Mouse (Mus musculus) lung, adult 18-20 months (tissue): Measurements from ENCODE around the gene Nav2.
A peak's percentile ranks its signal among the peaks of the same experiment; 100 is the strongest.

Source experiments
- DNase-seq, 2 experiments: peaks; one replicate each; pipeline ENCODE4 v3.0.0; 2022; ENCODE audit warnings: mixed read lengths in 2 of 2

The Nav2 gene

GRCm38 (mm10) chr7:49297148-49297547 lies 388.6 kb downstream of the Nav2 start:
- DNase-seq, result peak in 1 of 2 experiments; percentile 56

GRCm38 (mm10) chr7:49298431-49298839 lies 389.9 kb downstream of the Nav2 start:
- peak; percentile 90 to 91 for DNase-seq

- DNase-seq, result no peak
These were observed 393.0 kb downstream of the Nav2 start for GRCm38 (mm10) chr7:49301487-49301886.

DNA sequence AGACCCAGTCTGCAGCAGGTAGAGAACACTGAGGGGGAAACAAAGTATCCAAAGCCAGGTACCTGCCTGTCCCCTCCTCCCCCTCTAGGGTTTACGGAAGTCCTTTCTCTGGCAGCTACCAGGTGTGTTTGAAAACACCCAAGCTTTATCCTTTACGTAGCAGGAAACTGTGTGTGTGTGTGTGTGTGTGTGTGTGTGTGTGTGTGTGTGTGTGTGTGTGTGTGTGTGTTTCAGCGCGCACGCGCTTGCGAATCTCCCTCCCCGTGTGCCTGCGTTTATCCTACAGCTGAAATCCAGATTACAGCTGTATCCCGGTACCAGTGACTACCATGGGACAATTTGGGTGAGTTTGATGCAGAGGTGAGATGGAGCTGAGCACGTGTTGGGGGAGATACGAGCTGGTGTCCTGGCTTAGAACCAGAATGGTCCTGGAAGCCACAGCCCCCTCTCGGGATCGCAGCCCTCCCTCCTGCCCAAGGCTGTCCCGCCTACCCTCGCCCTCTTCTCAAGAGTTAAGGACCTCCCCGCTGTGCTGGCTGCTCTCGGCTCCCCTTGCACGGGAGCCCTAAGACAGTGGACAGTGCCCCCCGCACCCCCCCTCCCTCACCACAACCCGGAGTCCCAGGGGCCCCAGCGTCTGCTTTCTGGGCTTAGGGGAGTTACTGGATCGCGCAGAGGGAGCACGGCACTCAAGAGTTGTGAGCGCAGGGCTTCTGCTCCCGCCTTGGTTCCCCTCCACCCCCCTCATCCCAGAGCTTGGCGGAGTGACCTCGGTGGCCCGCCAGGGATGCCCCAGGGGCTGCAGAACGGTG lies 395.3 kb downstream of the Nav2 start:
- DNase-seq, result no peak

DNA sequence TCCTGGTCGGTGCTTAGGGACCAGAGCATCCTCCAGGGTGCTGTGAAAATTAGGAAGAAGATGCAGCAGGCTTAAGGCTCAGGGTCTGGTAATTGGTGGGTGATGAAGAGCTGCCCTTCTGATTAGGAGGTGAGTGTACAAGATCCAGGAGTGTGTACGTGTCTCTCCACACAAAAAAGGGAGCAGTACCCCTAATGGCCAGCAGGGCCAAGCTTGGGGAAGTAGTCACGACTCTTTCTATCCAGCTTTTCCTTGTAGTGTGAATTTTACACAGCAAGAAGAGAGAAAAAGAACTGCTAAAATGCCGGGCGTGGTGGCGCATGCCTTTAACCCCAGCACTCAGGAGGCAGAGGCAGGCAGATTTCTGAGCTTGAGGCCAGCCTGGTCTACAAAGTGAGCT lies 399.2 kb downstream of the Nav2 start:
- no peak for DNase-seq

DNA sequence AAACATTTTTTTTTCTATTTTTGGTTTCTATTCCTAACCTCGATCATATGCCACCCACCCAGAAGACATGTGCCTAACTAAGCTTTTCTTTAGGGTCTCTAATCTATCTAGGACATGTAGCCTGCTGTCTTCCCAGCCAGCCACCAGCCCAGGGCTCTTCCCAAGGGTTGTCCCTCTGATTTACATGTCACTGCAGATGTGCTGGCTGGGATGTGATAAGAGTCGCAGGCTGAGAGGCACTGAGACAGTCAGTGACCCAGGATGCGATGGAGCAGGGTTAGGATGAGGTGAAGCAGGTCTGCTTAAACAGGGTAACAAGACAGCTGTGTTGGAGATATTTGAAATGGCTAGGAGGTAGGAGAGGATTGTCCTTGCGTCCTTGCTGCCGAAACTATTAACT lies 401.2 kb downstream of the Nav2 start:
- DNase-seq, result no peak

- DNase-seq, result no peak
These were observed 405.4 kb downstream of the Nav2 start for GRCm38 (mm10) chr7:49313945-49314344.

- no peak for DNase-seq
These were observed 406.5 kb downstream of the Nav2 start for GRCm38 (mm10) chr7:49315033-49315432.

DNA sequence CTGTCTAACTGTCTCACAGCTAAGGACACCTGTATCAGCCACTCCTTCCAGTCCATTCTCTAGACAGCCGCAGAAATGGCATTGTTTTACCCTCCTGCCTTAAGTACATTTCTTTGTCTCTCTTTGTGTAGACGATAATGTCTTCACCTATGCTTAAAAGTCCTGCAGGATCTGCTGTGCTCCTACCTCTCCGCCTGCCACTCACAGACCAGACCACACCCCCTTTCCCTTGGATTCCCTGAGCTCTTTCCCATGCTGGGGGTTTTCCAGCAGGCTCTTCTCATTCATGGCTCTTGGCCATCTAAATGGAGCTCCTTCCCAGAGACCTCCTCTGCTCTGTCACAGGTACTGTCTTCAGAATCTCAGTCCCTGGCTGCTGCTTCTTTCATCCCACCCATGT lies 408.1 kb downstream of the Nav2 start:
- no peak for DNase-seq

DNA sequence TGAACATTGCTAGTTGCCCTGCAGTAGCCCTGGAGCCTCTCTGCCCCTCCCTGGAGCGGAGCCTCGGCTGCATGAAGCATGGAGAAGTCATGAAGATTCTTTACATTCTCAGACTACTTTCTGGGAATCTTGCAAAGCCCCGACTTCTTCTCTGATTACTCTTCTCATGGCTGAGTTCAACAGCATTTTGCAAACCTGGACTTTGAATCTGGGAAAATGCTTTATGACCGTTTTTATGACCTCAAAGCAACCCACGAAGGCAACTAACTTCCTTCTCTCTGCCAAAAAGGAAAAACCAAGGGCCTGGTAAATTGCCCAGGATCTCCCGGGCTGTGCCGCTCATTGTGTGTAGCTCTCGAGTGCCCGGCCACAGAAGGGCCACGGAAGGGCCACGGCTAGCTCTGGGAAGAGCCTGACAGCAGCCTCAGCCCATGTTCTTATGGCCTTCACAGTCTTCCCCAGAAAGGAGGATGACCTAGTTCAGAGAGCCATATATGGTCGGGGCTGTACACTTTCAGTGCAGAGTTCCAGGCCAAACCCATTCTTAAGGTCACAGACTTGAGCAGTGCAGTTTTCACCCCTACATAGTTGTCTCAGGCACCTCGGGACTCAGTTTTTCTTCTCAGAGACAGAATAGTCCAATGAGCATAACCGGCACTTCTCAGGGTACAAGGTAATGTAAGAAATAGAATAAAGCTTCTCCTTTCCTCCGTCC lies 409.8 kb downstream of the Nav2 start:
- peak in 1 of 2 experiments; percentile 56 for DNase-seq

DNA sequence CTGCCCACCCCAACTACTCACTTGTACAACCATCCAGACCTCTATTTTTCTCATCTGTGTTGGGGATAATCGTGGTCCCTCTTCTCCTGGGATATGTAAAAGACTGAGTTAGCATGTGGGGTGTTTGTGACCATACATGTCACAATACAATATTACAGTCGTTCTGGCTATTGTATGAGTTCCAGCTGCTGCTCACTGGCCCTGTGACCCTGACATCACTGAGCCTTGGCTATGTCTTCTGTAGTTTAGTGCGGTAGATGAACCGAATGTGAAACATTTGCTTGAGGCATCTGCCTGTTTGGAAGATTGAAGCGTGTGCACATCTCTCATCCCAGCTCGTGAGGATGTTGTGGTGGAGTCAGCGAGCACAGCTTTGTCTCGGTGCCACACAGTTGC lies 410.4 kb downstream of the Nav2 start:
- DNase-seq, result no peak

DNA sequence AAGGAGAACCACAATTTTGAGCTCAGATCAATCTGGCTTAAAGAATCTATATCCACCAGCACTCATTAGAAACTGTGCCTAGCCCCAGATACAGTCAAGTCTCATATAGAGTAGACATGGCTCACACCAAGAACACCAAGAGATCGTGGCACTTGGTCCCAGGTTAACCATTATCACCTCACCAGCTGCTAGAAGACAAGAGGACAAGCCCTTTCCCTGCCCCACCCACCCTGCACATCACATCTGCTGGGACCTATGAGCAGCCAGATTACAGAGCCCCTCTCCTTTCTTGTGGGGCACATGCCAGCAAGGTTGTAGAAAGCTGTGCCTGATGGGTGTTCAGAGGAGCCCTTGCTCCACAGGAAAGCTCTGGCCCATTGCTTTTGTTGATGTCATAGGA lies 411.5 kb downstream of the Nav2 start:
- DNase-seq, result no peak

GRCm38 (mm10) chr7:49321124-49321531 lies 412.6 kb downstream of the Nav2 start:
- DNase-seq, result peak in 1 of 2 experiments; percentile 37

- no peak for DNase-seq
These were observed 413.7 kb downstream of the Nav2 start for GRCm38 (mm10) chr7:49322179-49322578.

DNA sequence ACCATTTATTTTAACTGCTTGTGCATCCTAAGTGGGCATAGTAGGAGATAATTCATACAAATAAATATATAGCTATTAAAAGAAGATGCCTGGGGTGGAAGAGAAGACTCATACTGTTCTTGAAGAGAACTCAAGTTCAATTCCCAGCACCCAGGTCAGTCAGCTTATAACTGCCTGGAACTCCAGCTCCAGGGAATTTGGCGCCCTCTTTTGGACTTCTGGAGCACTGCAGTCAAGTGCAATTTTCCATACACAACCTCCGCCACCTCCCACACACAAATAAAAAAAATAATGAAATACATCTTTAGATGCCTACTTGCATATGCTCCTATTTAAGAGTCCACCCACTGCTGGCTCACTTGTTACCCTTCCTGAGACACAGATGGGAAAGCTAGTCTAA lies 416.1 kb downstream of the Nav2 start:
- no peak for DNase-seq

- DNase-seq, result no peak
These were observed 417.7 kb downstream of the Nav2 start for GRCm38 (mm10) chr7:49326136-49326722.

- DNase-seq, result no peak
These were observed 418.6 kb downstream of the Nav2 start for GRCm38 (mm10) chr7:49326967-49327742.

- no peak for DNase-seq
These were observed 421.7 kb downstream of the Nav2 start for GRCm38 (mm10) chr7:49330181-49330580.

- DNase-seq, result no peak
These were observed 423.4 kb downstream of the Nav2 start for GRCm38 (mm10) chr7:49331939-49332338.

- peak; percentile 58 to 79 for DNase-seq
These were observed 424.1 kb downstream of the Nav2 start for GRCm38 (mm10) chr7:49332644-49333043.

GRCm38 (mm10) chr7:49334163-49334562 lies 425.6 kb downstream of the Nav2 start:
- no peak for DNase-seq

DNA sequence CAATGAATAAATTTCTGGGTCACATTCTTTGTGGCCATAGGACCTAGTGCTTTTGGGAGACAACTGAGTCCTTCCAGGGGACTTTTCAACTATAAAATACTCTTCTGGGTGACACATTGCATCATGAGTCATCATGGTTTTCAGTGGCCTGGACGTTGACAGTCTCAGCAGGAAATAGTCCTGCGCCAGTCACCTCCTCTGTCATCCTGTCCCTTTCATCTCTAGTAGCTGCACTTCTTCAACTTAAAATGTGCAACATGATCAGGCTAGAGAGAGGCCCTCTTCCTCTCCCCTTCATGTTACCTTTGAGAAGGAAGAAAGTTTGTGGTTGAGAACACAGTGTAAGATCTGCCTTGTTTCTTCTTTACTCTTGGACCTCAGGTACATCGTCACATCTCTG lies 426.5 kb downstream of the Nav2 start:
- DNase-seq, result no peak

DNA sequence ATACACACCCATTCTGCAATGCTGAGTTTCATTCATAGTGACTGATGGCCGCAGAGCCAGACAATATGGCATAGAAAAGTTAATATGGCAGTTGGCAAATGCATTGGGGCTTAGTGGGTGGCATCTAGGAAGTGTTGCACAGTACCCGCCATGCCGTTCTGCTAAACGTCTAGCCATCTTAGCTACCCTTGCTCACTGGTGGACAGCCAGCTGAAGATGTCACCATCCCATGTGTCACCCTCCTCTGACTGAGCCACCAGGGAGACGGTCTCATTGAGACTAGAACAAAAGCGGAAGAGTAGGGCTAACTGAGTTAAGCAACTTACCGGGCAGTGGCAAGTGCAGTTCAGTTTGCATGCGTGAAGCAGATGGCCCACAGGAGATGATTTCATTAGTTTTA lies 428.2 kb downstream of the Nav2 start:
- DNase-seq, result no peak
